Mouse (Mus musculus): ENCODE results near the gene Vti1a.

DNA sequence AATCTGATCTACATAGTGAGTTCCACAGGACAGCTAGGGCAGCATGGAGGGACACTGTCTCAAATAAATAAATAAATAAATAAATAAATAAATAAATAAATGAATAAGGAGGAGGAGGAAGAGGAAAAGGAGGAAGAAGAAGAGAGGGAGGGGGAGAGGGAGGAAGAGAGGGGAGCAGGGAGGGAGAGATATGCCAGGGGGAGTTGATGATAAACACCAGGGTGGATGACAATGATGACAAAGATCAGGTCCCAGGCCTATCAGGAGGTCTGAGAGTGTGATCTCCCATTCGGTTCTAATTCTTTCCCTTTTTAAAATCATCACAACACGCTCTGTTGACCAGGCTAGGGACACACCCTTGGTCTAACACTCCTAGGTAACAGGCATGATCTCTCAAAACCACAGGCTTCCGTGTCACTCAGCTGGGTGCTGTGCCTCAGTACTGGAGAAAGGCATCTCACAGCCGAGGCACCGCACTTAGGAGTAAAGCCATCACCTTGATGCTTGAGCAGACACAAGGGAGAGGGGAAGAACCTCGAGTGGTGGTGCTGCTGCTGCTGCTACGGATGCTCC, 336.7 kb downstream of the Vti1a start:
- TF ChIP-seq CTCF (IDR thresholded peaks at IDR 0.05; ENCODE audit: low read depth) (no peak), EP300 (IDR thresholded peaks at IDR 0.05; ENCODE audit: low read depth) (no peak)
